Mouse (Mus musculus): Measurements from ENCODE around the gene Ppp1r9a. TPM values are rescaled to one million over a fixed set of nuclear protein-coding genes. Genes with fewer than 3 reads are reported as not detected.

Gene Ppp1r9a
- polyA plus RNA-seq, 1 experiment from 2014 or later: 3.0 TPM

DNA sequence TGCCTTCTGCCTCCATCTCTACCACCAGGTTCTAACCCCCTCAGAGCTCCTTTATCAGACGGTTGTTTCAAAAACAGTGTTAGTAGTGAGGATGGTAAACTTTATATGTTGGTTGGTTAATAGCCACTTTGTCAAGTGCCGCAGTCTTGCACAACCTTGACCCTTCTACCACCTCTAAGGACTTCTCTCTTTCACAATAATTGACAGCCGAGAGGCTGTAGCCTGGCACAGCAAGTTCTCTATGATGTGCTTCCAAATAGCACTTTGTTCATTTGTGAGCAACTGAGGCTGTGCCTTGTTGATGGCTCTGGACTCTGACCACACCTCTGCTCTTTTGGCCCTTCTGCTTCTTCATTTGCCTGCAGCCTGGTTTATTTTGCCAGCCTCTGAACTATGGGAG is 297.2 kb downstream of the Ppp1r9a start:
- no peak overlapping the region for H3K4me3 ChIP-seq (replicated peaks)
- WGBS (ENCODE audit: insufficient replicate concordance): 49% methylated on average over 3 of the region's 3 CpGs
- no peak overlapping the region for H3K9ac ChIP-seq
- no peak overlapping the region for H3K27ac ChIP-seq (replicated peaks)
- H3K4me1 ChIP-seq (replicated peaks): peaks cover 9% of the 10 kb centered on the region
- no peaks in the 10 kb centered on the region for H3K9me3 ChIP-seq (replicated peaks)
- ATAC-seq (ENCODE audit: insufficient read depth): peak; percentile 41; the same call in 1 of the 2 replicates
- no peaks in the 10 kb centered on the region for H3K27me3 ChIP-seq
- no peak overlapping the region for H3K4me2 ChIP-seq
- no peaks in the 10 kb centered on the region for H3K36me3 ChIP-seq (replicated peaks)

DNA sequence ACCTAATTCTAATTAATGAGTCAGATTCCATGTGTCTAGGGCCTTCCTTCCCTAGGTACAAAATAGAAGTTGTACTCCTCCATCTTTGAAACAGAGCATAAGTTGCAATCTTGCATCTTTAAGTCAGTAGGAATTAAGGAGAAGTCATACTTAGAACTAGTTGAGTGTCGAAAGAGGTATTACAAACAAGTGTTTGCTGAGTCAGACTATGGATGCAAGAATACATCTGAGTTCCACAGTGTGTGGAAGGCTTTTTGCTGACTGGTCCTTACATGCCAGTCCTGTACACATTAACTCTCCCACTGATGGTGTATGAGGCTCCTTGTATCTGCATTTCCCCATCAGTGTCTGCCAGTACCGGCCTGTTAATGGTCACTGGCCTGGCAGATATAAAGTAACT is 305.1 kb downstream of the Ppp1r9a start:
- Histone ChIP-seq H3K4me3 (replicated peaks) (no peak overlapping the region), H3K4me2 (no peak overlapping the region), H3K27ac (replicated peaks) (no peak overlapping the region), H3K27me3 (no peaks in the 10 kb centered on the region), H3K4me1 (replicated peaks) (no peaks in the 10 kb centered on the region; the same call in 1 of the 2 replicates), H3K36me3 (replicated peaks) (no peaks in the 10 kb centered on the region), H3K9ac (no peak overlapping the region), H3K9me3 (replicated peaks) (no peaks in the 10 kb centered on the region)
- no peak for ATAC-seq (ENCODE audit: insufficient read depth)
- 63% methylated on average over 2 of the region's 2 CpGs for WGBS (ENCODE audit: insufficient replicate concordance)

Other genes with a start within 250 kb of the Ppp1r9a start
- gene Sgce, start 155.7 kb upstream of the Ppp1r9a start, polyA plus RNA-seq (2015; fragmentation: Nextera tagmentation; extraction: Ambion mirVana): 19.6 and 20.8 TPM in 2 replicates
- gene Peg10, start 155.6 kb upstream of the Ppp1r9a start, polyA plus RNA-seq (2015; fragmentation: Nextera tagmentation; extraction: Ambion mirVana): 1.8 and 2.0 TPM in 2 replicates

All from liver, embryonic 15.5 days (tissue).